Comparison of ENCODE assay signal across 8 mouse cellular contexts in genomic region chr5:123285174-123285573, GRCm38 (mm10). TPM values are rescaled to one million over a fixed set of nuclear protein-coding genes. Genes with fewer than 3 reads are reported as not detected.
DNase-seq lines count a peak whose midpoint lies in the region.

No protein-coding gene starts in this region.

- no peaks in the 10 kb centered on the region for H3K4me1 ChIP-seq in heart, embryonic 10.5 days

- peak; percentile 13 for DNase-seq in heart, adult 8-10 months (ENCODE audit: low spot score)
- no peak for DNase-seq in heart, embryonic 10.5 days (ENCODE audit: low spot score)
- DNase-seq in testis, postnatal 10 days (ENCODE audit: low spot score): peak; percentile 69
- no peak for DNase-seq in testis, postnatal 14 days (ENCODE audit: low spot score)
- DNase-seq in brain, adult 2 months (ENCODE audit: low read depth, low spot score): peak; percentile 57
- DNase-seq in layer of hippocampus, adult 11-12 months (ENCODE audit: low spot score): peak; percentile 66
- DNase-seq in ovary, postnatal 36 days (ENCODE audit: low spot score): peak; percentile 22
- no peak for DNase-seq in natural killer cell, adult 2 months (ENCODE audit: low spot score in 2 of 2)

- no peaks in the 10 kb centered on the region for H3K9me3 ChIP-seq in heart, embryonic 10.5 days

- H3K27me3 ChIP-seq in heart, embryonic 10.5 days (ENCODE audit: insufficient read depth, poor library complexity, severe bottlenecking): 0 out of 2 replicates have a peak, but pooled peaks cover 6% of the 10 kb centered on the region

- 33% methylated on average over 8 of the region's 8 CpGs for WGBS in heart, embryonic 10.5 days

- H3K36me3 ChIP-seq in heart, embryonic 10.5 days: peaks cover 4% of the 10 kb centered on the region; the same call in 1 of the 2 replicates

- H3K27ac ChIP-seq in heart, embryonic 10.5 days: no peak overlapping the region

- no peak overlapping the region for H3K4me3 ChIP-seq in heart, embryonic 10.5 days

RNA-seq across cellular contexts. Expression of gene Wdr66, which starts 33.3 kb away (rescaled TPM):
- total RNA-seq in heart, adult 8-10 months (2022): under 1 TPM; 0.65 to 0.82 (median 0.73) TPM
- polyA plus RNA-seq in heart, embryonic 10.5 days (2016; fragmentation: Nextera tagmentation; extraction: Ambion mirVana): 0.53 and 0.79 TPM in 2 replicates

RNA-seq across cellular contexts. Expression of gene Bcl7a, which starts 58.5 kb away (rescaled TPM):
- total RNA-seq in heart, adult 8-10 months (2022): 10 to 100 TPM in 1 of 4 experiments, 1 to 10 TPM in 3; 8.7 to 12.5 (median 9.4) TPM
- polyA plus RNA-seq in heart, embryonic 10.5 days (2016; fragmentation: Nextera tagmentation; extraction: Ambion mirVana): 16.3 and 21.9 TPM in 2 replicates

Comparison
In these comparisons a context has a peak if more than half of its experiments do, and no peak if none do; other contexts are left out.
1. DNase-seq: peak in heart, adult 8-10 months (single experiment), testis, postnatal 10 days (single experiment), brain, adult 2 months (single experiment), layer of hippocampus, adult 11-12 months (single experiment) and ovary, postnatal 36 days (single experiment); none in heart, embryonic 10.5 days (single experiment), testis, postnatal 14 days (single experiment) and natural killer cell, adult 2 months (0 of 2).